Mouse (Mus musculus): ENCODE measurements around the gene Boc. TPM values are rescaled to one million over a fixed set of nuclear protein-coding genes. Genes with fewer than 3 reads are reported as not detected.
A peak's percentile ranks its signal among the peaks of the same experiment; 100 is the strongest.

Gene Boc
- polyA plus RNA-seq (2014; fragmentation: Nextera tagmentation; extraction: Ambion mirVana) = 14.1 and 22.6 TPM in 2 replicates

- under 1% methylated on average over 42 of the region's 46 CpGs for WGBS
- ATAC-seq (ENCODE audit: low FRiP score, low TSS enrichment) (peak; percentile 65), DNase-seq (peak; percentile 79)
- peaks cover 27% of the 10 kb centered on the region for H3K4me1 ChIP-seq (ENCODE audit: control insufficient read depth, insufficient read depth, low read length)
- H3K4me3 ChIP-seq (replicated peaks; ENCODE audit: low read depth, low read length) = peak within 1 kb of the TSS; percentile 82
- no peaks in the 10 kb centered on the region for H3K36me3 ChIP-seq (ENCODE audit: control insufficient read depth, insufficient read depth, low read length)
- H3K27ac ChIP-seq (replicated peaks; ENCODE audit: low read depth, low read length) = peak within 1 kb of the TSS; percentile 87
- H3K9me3 ChIP-seq (ENCODE audit: control insufficient read depth, low read length) = no peaks in the 10 kb centered on the region
- peak within 1 kb of the TSS; percentile 85 for H3K9ac ChIP-seq (replicated peaks; ENCODE audit: low read length)
- H3K27me3 ChIP-seq (ENCODE audit: control insufficient read depth, insufficient read depth, low read length) = no peaks in the 10 kb centered on the region
- peak within 1 kb of the TSS; percentile 95 for H3K4me2 ChIP-seq (ENCODE audit: low read length)
Measured at GRCm38 (mm10) chr16:44558471-44559329, at the start of gene Boc. Gene Boc, minus strand, starts transcription at chr16:44558897.

- H3K27me3 ChIP-seq (ENCODE audit: control insufficient read depth, insufficient read depth, low read length) = no peaks in the 10 kb centered on the region
- WGBS = 90% methylated on average over 1 of the region's 1 CpGs
- H3K4me3 ChIP-seq (replicated peaks; ENCODE audit: low read depth, low read length) = no peak overlapping the region
- no peak for ATAC-seq (ENCODE audit: low FRiP score, low TSS enrichment)
- no peaks in the 10 kb centered on the region for H3K36me3 ChIP-seq (ENCODE audit: control insufficient read depth, insufficient read depth, low read length)
- H3K4me2 ChIP-seq (ENCODE audit: low read length) = no peak overlapping the region
- H3K27ac ChIP-seq (replicated peaks; ENCODE audit: low read depth, low read length) = no peak overlapping the region
- H3K9me3 ChIP-seq (ENCODE audit: control insufficient read depth, low read length) = no peaks in the 10 kb centered on the region
- DNase-seq = no peak
- H3K4me1 ChIP-seq (ENCODE audit: control insufficient read depth, insufficient read depth, low read length) = peaks cover 6% of the 10 kb centered on the region
- H3K9ac ChIP-seq (replicated peaks; ENCODE audit: low read length) = no peak overlapping the region
Measured at GRCm38 (mm10) chr16:44606643-44607042, 47.9 kb upstream of the Boc start.

GRCm38 (mm10) chr16:44604021-44604616, 45.4 kb upstream of the Boc start:
- Histone ChIP-seq H3K9ac (replicated peaks; ENCODE audit: low read length) (no peak overlapping the region), H3K4me3 (replicated peaks; ENCODE audit: low read depth, low read length) (no peak overlapping the region), H3K4me2 (ENCODE audit: low read length) (no peak overlapping the region), H3K27me3 (ENCODE audit: control insufficient read depth, insufficient read depth, low read length) (no peaks in the 10 kb centered on the region), H3K4me1 (ENCODE audit: control insufficient read depth, insufficient read depth, low read length) (peaks cover 6% of the 10 kb centered on the region), H3K27ac (replicated peaks; ENCODE audit: low read depth, low read length) (no peak overlapping the region), H3K9me3 (ENCODE audit: control insufficient read depth, low read length) (no peaks in the 10 kb centered on the region), H3K36me3 (ENCODE audit: control insufficient read depth, insufficient read depth, low read length) (no peaks in the 10 kb centered on the region)
- 80% methylated on average over 9 of the region's 9 CpGs for whole genome bisulfite sequencing
- ATAC-seq (ENCODE audit: low FRiP score, low TSS enrichment) (no peak), DNase-seq (no peak)

- H3K4me2 ChIP-seq (ENCODE audit: low read length) = no peak overlapping the region
- H3K9ac ChIP-seq (replicated peaks; ENCODE audit: low read length) = no peak overlapping the region
- H3K27ac ChIP-seq (replicated peaks; ENCODE audit: low read depth, low read length) = no peak overlapping the region
- ATAC-seq (ENCODE audit: low FRiP score, low TSS enrichment) = no peak
- H3K9me3 ChIP-seq (ENCODE audit: control insufficient read depth, low read length) = no peaks in the 10 kb centered on the region
- H3K27me3 ChIP-seq (ENCODE audit: control insufficient read depth, insufficient read depth, low read length) = no peaks in the 10 kb centered on the region
- peaks cover 6% of the 10 kb centered on the region for H3K4me1 ChIP-seq (ENCODE audit: control insufficient read depth, insufficient read depth, low read length)
- whole genome bisulfite sequencing = 21% methylated on average over 8 of the region's 8 CpGs
- no peak overlapping the region for H3K4me3 ChIP-seq (replicated peaks; ENCODE audit: low read depth, low read length)
- no peaks in the 10 kb centered on the region for H3K36me3 ChIP-seq (ENCODE audit: control insufficient read depth, insufficient read depth, low read length)
- DNase-seq = no peak
Measured at GRCm38 (mm10) chr16:44601999-44602794, 43.5 kb upstream of the Boc start.

GRCm38 (mm10) chr16:44601182-44601581, 42.5 kb upstream of the Boc start:
- no peak overlapping the region for H3K4me2 ChIP-seq (ENCODE audit: low read length)
- no peaks in the 10 kb centered on the region for H3K9me3 ChIP-seq (ENCODE audit: control insufficient read depth, low read length)
- H3K27me3 ChIP-seq (ENCODE audit: control insufficient read depth, insufficient read depth, low read length) = no peaks in the 10 kb centered on the region
- no peak overlapping the region for H3K9ac ChIP-seq (replicated peaks; ENCODE audit: low read length)
- 5% methylated on average over 2 of the region's 2 CpGs for WGBS
- no peak overlapping the region for H3K4me3 ChIP-seq (replicated peaks; ENCODE audit: low read depth, low read length)
- no peak for ATAC-seq (ENCODE audit: low FRiP score, low TSS enrichment)
- no peaks in the 10 kb centered on the region for H3K36me3 ChIP-seq (ENCODE audit: control insufficient read depth, insufficient read depth, low read length)
- peak; percentile 23 for DNase-seq
- no peak overlapping the region for H3K27ac ChIP-seq (replicated peaks; ENCODE audit: low read depth, low read length)
- H3K4me1 ChIP-seq (ENCODE audit: control insufficient read depth, insufficient read depth, low read length) = peaks cover 6% of the 10 kb centered on the region

- Histone ChIP-seq H3K9ac (replicated peaks; ENCODE audit: low read length) (no peak overlapping the region), H3K27ac (replicated peaks; ENCODE audit: low read depth, low read length) (no peak overlapping the region), H3K4me1 (ENCODE audit: control insufficient read depth, insufficient read depth, low read length) (peaks cover 4% of the 10 kb centered on the region), H3K27me3 (ENCODE audit: control insufficient read depth, insufficient read depth, low read length) (no peaks in the 10 kb centered on the region), H3K36me3 (ENCODE audit: control insufficient read depth, insufficient read depth, low read length) (no peaks in the 10 kb centered on the region), H3K4me2 (ENCODE audit: low read length) (no peak overlapping the region), H3K9me3 (ENCODE audit: control insufficient read depth, low read length) (no peaks in the 10 kb centered on the region), H3K4me3 (replicated peaks; ENCODE audit: low read depth, low read length) (no peak overlapping the region)
- 91% methylated on average over 2 of the region's 2 CpGs for WGBS
- DNase-seq (no peak), ATAC-seq (ENCODE audit: low FRiP score, low TSS enrichment) (no peak)
Measured at GRCm38 (mm10) chr16:44597106-44597806, 38.6 kb upstream of the Boc start.

GRCm38 (mm10) chr16:44589506-44589905, 30.8 kb upstream of the Boc start:
- Histone ChIP-seq H3K4me1 (ENCODE audit: control insufficient read depth, insufficient read depth, low read length) (no peaks in the 10 kb centered on the region), H3K4me2 (ENCODE audit: low read length) (no peak overlapping the region), H3K27me3 (ENCODE audit: control insufficient read depth, insufficient read depth, low read length) (no peaks in the 10 kb centered on the region), H3K9me3 (ENCODE audit: control insufficient read depth, low read length) (0 out of 2 replicates have a peak, but pooled peaks cover 3% of the 10 kb centered on the region), H3K36me3 (ENCODE audit: control insufficient read depth, insufficient read depth, low read length) (no peaks in the 10 kb centered on the region), H3K27ac (replicated peaks; ENCODE audit: low read depth, low read length) (no peak overlapping the region), H3K4me3 (replicated peaks; ENCODE audit: low read depth, low read length) (no peak overlapping the region), H3K9ac (replicated peaks; ENCODE audit: low read length) (no peak overlapping the region)
- 88% methylated on average over 1 of the region's 1 CpGs for WGBS
- DNase-seq (no peak), ATAC-seq (ENCODE audit: low FRiP score, low TSS enrichment) (no peak)

- peaks cover 3% of the 10 kb centered on the region; the same call in 1 of the 2 replicates for H3K4me1 ChIP-seq (ENCODE audit: control insufficient read depth, insufficient read depth, low read length)
- H3K4me2 ChIP-seq (ENCODE audit: low read length) = no peak overlapping the region
- H3K36me3 ChIP-seq (ENCODE audit: control insufficient read depth, insufficient read depth, low read length) = no peaks in the 10 kb centered on the region
- ATAC-seq (ENCODE audit: low FRiP score, low TSS enrichment) (peak; percentile 46; the same call in 1 of the 2 replicates), DNase-seq (peak; percentile 68)
- H3K4me3 ChIP-seq (replicated peaks; ENCODE audit: low read depth, low read length) = no peak overlapping the region
- WGBS = 21% methylated on average over 15 of the region's 15 CpGs
- no peak overlapping the region for H3K9ac ChIP-seq (replicated peaks; ENCODE audit: low read length)
- H3K27me3 ChIP-seq (ENCODE audit: control insufficient read depth, insufficient read depth, low read length) = no peaks in the 10 kb centered on the region
- no peaks in the 10 kb centered on the region for H3K9me3 ChIP-seq (ENCODE audit: control insufficient read depth, low read length)
- no peak overlapping the region; the same call in 1 of the 2 replicates for H3K27ac ChIP-seq (replicated peaks; ENCODE audit: low read depth, low read length)
Measured at GRCm38 (mm10) chr16:44579421-44580024, 20.8 kb upstream of the Boc start.

Measured in midbrain, embryonic 14.5 days (tissue).